29 mouse cellular contexts compared by ENCODE assay signal in the genomic region with DNA sequence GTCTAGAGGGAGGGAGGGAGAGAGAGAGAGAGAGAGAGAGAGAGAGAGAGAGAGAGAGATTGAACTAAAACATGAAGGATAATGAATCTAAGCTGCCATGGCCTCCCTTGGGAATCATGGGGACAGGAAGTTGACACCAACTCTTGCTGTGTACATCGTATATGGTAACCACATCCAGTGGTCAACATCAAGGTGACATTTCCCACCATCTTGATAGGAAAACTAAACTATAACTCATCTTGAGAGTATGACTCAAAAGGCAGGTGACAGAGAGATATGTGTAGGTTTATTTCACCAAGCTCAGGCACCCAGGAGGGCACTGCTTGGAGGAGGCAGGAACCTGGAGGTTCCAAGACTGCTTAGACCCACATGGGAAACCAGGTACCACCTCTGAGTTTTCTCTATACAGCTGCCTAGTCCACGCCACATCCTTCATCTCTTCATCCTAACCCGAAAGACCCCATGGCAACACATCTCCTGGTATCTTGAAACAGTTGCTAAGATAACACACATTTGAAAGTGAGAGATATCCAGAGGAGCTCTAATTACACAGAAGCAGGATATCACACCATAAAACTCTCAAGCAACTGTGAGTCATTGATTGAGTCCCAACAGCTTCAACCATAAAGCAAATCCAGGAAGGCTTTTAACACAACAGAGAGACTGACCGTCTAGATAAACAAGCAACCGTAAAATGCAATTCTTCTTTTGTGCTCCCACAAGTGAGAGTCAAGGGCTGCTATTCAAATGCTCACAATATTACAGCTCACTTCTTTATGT. TPM values are rescaled to one million over a fixed set of nuclear protein-coding genes. Genes with fewer than 3 reads are reported as not detected.
DNase-seq lines count a peak whose midpoint lies in the region; ATAC-seq lines count a peak whose summit lies in the region.
"Had no signal": no experiment of that assay in that cellular context is flagged by ENCODE, and none has a peak within 500 bp of the region (broad histone marks: within the 10 kb centered on the region; RNA-seq: fewer than 3 reads in every experiment).

No protein-coding gene starts in this region.

- intact Hi-C loops in heart, postnatal 10 days (cut with DNase I), result no loop called here
- intact Hi-C loops in heart, postnatal 14 days (cut with DNase I), result no loop called here

- DNase-seq in right cerebral cortex, postnatal 10 days (ENCODE audit: low spot score in 2 of 2), result peak; percentile 7 to 10
- no peak for DNase-seq in right cerebral cortex, postnatal 14 days
- no peak for DNase-seq in heart, postnatal 10 days
- no peak for DNase-seq in left cerebral cortex, adult 18-20 months (ENCODE audit: low spot score in 2 of 2)
- DNase-seq in heart, postnatal 14 days, result no peak
- DNase-seq: adrenal gland, postnatal 10 days; cerebellum, adult 9-10 months; cerebellum, postnatal 36 days; gastrocnemius, postnatal 36 days; heart, adult 2 months; kidney, postnatal 25 days; left cerebral cortex, postnatal 4 days; liver; thymus, postnatal 14 days had no signal

- peak; percentile 53 for ATAC-seq in CD4-positive, CD25-positive, alpha-beta regulatory T cell, adult 4 months
- peak; percentile 36 for ATAC-seq in activated CD4-positive, CD25-positive, alpha-beta regulatory T cell, adult 4 months
- ATAC-seq: forebrain, embryonic 14.5 days; hindbrain, embryonic 16.5 days had no signal

RNA-seq across cellular contexts. Expression of a gene that starts 18.9 kb away (rescaled TPM):
- not detected for polyA plus RNA-seq in CD4-positive, CD25-positive, alpha-beta regulatory T cell, adult 4 months (2017; shearing (Covaris generic))
- polyA plus RNA-seq in activated CD4-positive, CD25-positive, alpha-beta regulatory T cell, adult 4 months (2017; shearing (Covaris generic)), result not detected
- total RNA-seq in heart, postnatal 10 days (2021), result not detected
- total RNA-seq in left cerebral cortex, adult 18-20 months (2021), result not detected
- total RNA-seq in heart, postnatal 14 days (2021), result not detected
- total RNA-seq: adrenal gland, postnatal 10 days; gastrocnemius, adult 18-20 months; gastrocnemius, postnatal 36 days; heart, adult 2 months; megakaryocyte, adult 5-6 weeks; midbrain, postnatal 0 days had no signal
- polyA plus RNA-seq: embryonic facial prominence, embryonic 12.5 days; hindbrain, embryonic 11.5 days; kidney, embryonic 15.5 days; lung, embryonic 15.5 days; midbrain, embryonic 12.5 days; myocyte; stomach, embryonic 14.5 days; urinary bladder, adult 2 months had no signal

Comparison
In these comparisons a context has a peak if more than half of its experiments do, and no peak if none do; other contexts are left out.
1. DNase-seq: peak in right cerebral cortex, postnatal 10 days (2 of 2); none in right cerebral cortex, postnatal 14 days (single experiment), heart, postnatal 10 days (0 of 2), left cerebral cortex, adult 18-20 months (0 of 2) and heart, postnatal 14 days (0 of 2).